Mouse (Mus musculus) left cerebral cortex, postnatal 25 days (tissue): ENCODE measurements around the gene Akap5. TPM values are rescaled to one million over a fixed set of nuclear protein-coding genes. Genes with fewer than 3 reads are reported as not detected.

Experiments
- DNase-seq, 2 experiments: peaks; one replicate each; pipeline ENCODE4 v3.0.0; 2022; ENCODE audit warnings: low spot score in 2 of 2, mixed read lengths in 1 of 2
- intact Hi-C: fragments of 180-260 bp; cut with DNase I; formaldehyde crosslinking; loops from one replicate; pipeline ENCODE4 v1.15.1; 2025
- total RNA-seq, 2 experiments: library from RNA; stranded (reverse); gene quantifications; 2 replicates each; pipeline ENCODE4 v1.2.3; 2021

The Akap5 gene
- total RNA-seq, 2 experiments from 2014 or later, result 95.4 to 108 TPM

DNA sequence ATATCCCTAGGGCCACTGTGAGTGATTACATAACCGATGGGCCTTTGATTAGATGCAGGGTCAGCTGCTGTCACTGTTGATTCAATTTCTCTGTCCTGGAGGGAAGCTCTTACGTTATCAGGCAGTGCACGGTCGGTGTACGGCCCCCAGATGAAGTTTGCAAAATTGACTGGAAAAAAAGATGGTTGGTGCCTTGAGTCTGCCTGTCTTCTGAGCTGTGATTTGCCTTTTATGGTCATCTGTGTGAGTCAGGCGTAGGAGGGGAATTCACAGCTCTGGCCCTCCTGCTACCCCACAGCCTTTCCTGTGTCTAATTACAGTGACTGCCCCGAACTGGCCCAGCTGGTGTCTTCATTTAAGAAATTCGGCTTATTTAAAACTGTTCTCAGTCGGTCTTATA is 16.7 kb upstream of the Akap5 start:
- DNase-seq, result peak in 1 of 2 experiments; percentile 95
- intact Hi-C loops, result loop anchor here (2.0 kb wide), 1 partner anchor 17 kb away; the partner anchor contains the start of gene Akap5

- no peak for DNase-seq
- intact Hi-C loops, result loop anchor here (2.0 kb wide), 1 partner anchor 16 kb away; the partner anchor contains the start of gene Akap5
Measured at GRCm38 (mm10) chr12:76308436-76308835, 16.3 kb upstream of the Akap5 start.

DNA sequence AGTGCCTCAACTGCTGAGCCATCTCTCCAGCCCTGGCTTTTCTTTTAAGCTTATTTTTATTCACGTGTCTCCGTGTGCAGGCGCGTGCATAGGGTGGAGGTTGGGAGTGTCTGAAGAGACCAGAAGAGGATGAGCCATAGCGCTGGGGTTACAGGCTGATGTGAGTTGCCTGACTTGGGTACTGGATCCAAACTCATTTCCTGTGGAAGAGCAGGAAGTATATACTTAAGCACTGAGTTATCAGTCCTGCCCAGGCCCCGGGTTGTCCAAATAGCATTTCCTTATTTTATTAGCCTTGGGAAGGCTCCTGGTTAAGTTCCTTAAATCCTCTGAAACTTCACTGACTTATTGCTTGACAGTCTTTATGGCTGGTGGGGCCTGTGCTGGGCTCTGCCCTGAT is 14.7 kb upstream of the Akap5 start:
- intact Hi-C loops, result no loop called here
- no peak for DNase-seq

DNA sequence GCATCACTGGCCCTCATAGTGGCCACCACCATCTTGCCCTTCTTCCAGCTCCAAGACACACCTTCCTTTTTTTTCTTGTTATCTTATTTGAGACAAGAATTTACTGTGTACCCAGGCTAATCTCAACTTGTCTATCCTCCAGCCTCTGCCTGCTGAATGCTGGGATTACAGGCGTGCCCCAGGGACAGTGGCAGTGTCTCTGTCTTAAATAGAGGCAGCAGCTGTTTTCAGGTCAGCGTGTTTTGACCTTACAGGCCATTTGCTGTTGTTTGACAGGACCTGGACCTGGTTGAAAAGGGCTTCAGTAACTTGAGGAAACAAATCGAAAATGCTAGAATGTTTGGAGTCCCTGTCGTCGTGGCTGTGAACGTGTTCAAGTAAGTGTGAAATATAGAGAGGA is 14.1 kb upstream of the Akap5 start:
- no peak for DNase-seq
- intact Hi-C loops, result no loop called here

DNA sequence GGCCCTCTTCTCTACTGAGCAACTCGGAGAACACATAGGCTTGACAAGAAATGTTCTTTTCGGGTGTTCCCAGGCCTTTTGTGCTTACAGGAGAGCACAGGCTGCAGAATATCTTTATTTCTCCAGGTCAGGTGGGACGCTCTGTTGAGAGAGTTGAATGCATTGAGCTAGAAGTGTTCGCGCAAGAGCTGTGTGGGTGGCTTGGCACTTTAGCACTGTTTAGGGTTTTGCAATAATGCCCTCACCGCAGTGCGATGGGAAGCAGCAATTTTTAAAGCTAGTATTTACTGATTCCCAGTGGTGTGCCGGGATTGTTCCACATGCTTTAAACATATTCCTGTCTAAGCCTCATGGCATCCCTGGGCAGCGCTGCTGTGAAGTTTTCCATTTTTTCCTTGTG is 13.5 kb upstream of the Akap5 start:
- intact Hi-C loops, result no loop called here
- DNase-seq, result no peak

- DNase-seq, result no peak
- intact Hi-C loops, result no loop called here
Measured at GRCm38 (mm10) chr12:76311951-76312350, 12.7 kb upstream of the Akap5 start.

- intact Hi-C loops, result no loop called here
- DNase-seq, result peak in 1 of 2 experiments; percentile 47
Measured at GRCm38 (mm10) chr12:76318282-76319212, 6.1 kb upstream of the Akap5 start.

DNA sequence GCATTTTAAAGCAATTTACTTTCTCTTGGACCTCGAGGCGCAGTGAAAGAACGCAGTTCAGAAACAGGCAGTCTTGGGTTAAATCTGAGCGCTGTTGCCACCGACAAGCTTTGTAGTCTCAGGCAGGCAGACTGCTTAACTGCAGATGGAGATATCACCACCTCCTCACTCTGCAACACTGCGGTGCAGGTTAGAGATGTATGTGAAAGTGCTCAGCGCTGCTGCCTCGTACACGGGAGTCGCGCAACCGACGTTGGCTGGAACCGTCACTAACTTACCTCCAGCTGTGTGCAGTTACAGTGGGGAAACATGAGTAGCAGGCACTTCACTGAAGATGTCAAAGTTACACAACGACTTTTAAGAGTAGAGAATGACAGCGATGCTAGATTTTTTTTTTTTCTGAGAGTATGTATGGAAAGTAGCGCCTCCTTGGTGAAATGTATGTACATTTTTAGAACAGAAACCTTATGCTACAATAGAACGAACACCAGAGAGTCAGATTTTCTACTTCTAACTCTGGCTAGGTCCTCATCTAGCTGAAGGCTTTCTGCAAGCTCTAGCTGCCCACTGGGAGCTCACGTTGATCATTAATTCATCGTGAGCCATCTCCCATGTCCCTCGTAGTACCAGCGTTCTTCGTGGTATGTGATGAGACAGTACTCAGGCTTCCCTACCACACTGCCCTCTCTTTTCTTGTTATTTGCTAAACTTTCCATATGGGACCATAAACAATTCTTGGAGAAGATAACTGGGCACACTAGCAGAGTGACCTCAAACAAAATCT is 1.9 kb downstream of the Akap5 start:
- intact Hi-C loops, result loop anchor here (5.0 kb wide), 1 partner anchor 44 kb away; no protein-coding TSS in a partner anchor
- DNase-seq, result peak; percentile 67 to 87

DNA sequence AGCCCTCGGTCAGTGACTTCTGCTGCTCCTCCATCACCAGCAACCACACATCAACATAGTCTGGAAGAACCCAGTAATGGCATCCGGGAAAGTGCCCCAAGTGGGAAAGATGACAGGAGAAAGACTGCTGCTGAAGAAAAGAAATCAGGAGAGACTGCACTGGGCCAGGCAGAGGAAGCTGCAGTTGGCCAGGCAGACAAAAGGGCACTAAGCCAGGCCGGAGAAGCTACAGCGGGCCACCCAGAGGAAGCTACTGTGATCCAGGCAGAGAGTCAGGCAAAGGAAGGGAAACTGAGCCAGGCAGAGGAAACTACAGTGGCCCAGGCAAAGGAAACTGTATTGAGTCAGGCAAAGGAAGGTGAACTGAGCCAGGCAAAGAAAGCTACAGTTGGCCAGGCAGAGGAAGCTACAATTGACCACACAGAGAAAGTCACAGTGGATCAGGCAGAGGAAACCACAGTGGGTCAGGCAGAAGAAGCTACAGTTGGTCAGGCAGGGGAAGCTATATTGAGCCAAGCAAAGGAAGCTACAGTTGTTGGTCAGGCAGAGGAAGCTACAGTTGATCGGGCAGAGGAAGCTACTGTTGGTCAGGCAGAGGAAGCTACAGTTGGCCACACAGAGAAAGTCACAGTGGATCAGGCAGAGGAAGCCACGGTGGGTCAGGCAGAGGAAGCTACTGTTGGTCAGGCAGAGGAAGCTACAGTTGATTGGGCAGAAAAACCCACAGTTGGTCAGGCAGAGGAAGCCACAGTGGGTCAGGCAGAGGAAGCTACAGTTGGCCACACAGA is 4.1 kb downstream of the Akap5 start:
- DNase-seq, result no peak
- intact Hi-C loops, result loop anchor here (5.0 kb wide), 1 partner anchor 46 kb away; no protein-coding TSS in a partner anchor

DNA sequence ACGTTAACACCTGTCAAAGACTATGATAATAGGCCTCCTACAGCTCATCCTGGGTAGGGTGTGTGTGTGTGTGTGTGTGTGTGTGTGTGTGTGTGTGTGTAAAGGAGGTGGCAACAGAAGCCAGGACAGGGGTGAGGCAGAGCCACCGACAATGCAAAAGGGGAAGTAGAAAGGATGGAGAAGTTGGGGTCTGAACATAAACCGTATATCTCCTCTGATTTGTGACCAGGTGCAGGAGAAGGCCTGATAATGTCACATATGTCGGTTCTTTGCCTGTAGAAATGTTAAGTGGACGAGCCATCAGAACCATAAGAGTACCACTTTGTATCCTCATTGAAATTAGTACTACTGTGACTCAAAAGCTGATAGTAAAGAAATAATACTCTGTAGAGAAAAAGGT is 9.0 kb downstream of the Akap5 start:
- no peak for DNase-seq
- intact Hi-C loops, result no loop called here

GRCm38 (mm10) chr12:76335641-76336040 is 10.9 kb downstream of the Akap5 start:
- intact Hi-C loops, result no loop called here
- no peak for DNase-seq

GRCm38 (mm10) chr12:76336111-76336965 is 11.6 kb downstream of the Akap5 start:
- DNase-seq, result no peak
- intact Hi-C loops, result no loop called here

DNA sequence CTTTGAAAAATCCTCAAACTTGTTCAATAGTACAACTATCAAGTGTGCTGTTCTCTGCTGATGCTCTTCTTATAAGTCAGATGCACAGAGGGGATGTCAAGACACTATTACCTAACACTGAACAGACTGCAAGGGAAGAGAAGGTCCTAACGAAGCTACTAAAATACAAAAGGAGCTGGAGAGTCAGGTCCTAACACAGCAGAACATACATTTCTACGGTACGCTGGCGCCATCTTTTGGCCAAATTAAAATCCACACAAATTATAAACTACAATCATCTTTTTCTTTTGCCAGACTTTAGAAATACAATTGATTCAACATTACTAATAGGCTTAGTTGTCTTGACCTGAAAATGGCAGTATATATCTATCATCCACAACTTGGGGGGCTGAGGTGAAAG is 16.4 kb downstream of the Akap5 start:
- intact Hi-C loops, result loop anchor here (2.0 to 5.0 kb wide), 5 partner anchors 48 to 554 kb away; no protein-coding TSS in a partner anchor
- DNase-seq, result peak; percentile 75 to 82

DNA sequence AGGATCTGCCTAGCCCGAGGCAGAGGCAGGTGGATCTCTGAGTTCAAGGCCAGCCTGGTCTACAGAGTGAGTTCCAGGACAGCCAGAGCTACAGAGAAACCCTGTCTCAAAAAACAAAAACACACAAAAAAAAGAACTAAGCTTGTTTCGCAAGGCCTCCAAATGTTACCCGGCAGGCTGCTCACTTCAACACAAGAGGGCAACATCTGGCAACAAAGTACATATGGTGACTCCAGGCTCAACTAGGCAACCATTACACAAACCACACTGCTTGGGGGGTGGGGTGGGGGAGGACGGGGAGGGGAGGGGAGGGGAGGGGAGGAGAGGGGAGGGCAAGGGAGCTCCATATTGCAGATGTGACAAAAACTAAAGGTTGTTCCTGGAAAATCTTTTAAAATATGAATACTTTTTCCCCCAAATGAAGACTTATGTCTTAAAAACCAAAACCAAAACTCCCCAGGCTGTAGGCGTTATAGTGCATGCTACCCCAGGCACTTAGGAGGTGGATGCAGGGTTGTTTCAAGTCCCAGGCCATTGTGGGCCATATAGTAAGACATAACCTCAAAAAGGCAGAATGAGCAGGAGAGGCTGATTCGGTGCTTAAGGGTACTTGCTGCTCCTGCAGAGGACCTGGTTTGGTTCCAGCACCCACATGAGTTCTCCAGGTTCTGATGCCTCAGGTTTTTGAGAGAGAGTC is 21.2 kb downstream of the Akap5 start:
- DNase-seq, result no peak
- intact Hi-C loops, result no loop called here

GRCm38 (mm10) chr12:76349680-76350220 is 25.1 kb downstream of the Akap5 start:
- no peak for DNase-seq
- intact Hi-C loops, result no loop called here

- no peak for DNase-seq
- intact Hi-C loops, result no loop called here
Measured at GRCm38 (mm10) chr12:76360868-76361267, 36.2 kb downstream of the Akap5 start.

DNA sequence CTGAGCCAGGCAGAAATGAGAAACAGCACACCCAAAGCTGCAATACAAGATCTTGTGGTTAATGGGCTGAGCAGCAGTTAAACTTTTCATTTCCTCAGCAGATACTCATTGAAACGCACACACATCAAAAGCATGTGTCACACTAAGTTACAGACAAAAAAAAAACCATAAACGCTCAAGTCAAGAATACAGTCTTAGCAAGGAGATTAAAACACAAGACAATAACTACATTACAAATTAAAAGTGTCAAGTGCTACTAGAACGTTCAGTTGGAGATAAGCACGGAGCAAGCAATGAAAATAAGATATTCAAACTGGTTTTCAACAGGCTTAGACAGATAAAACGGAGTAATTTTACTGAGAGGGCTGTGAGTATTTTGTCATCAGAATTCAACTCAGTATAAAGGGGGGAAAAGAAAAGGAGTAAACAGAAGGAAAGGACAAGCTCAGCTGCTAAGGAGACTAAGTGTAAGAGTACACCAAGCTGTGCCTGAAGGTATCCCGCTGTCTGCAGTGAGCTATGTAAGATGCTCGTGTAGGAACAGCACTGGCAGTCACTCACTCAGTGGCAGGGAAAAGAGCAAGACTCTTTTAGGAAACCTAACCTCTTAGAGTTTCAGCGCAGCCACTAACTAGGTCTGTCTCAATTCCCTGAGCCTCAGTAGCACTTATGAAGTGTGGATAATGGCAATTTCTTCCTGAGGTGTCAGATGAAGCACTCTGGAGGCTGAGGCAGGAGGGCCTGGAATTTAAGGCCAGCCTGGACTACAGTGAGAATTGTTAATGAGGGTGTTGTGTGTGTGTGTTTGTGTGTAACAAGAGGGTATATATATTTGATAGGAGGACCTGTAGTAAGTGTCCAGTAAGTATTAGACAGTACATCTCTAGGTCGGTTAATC is 37.0 kb downstream of the Akap5 start:
- DNase-seq, result no peak
- intact Hi-C loops, result no loop called here
